Mouse (Mus musculus) thymus, adult 2 months (tissue): ENCODE measurements around the gene Rhag. TPM values are rescaled to one million over a fixed set of nuclear protein-coding genes. Genes with fewer than 3 reads are reported as not detected.

Source experiments
- DNase-seq: peaks from one replicate; pipeline ENCODE4 v3.0.0; 2021
- H3K27ac ChIP-seq: fragments of 200-500 bp; 2 replicates; pipeline ENCODE4 v1.5.1; 2012; ENCODE audit warnings: low read length, control low read depth; ENCODE audit not compliant: control insufficient read depth, insufficient read depth
- H3K27me3 ChIP-seq: fragments of 200-500 bp; 2 replicates; pipeline ENCODE4 v1.6.1; 2012; ENCODE audit warnings: mild to moderate bottlenecking, low read length, moderate library complexity, mixed read lengths; ENCODE audit not compliant: control insufficient read depth, insufficient read depth
- H3K36me3 ChIP-seq: fragments of 200-500 bp; 2 replicates; pipeline ENCODE4 v1.6.1; 2012; ENCODE audit warnings: mild to moderate bottlenecking, low read length, moderate library complexity; ENCODE audit not compliant: control insufficient read depth, insufficient read depth
- H3K4me1 ChIP-seq: fragments of 200-500 bp; replicated peaks from 2 replicates; pipeline ENCODE4 v1.6.1; 2012; ENCODE audit warnings: low read length; ENCODE audit not compliant: control insufficient read depth, insufficient read depth
- H3K4me3 ChIP-seq: fragments of 200-500 bp; 2 replicates; pipeline ENCODE4 v1.5.1; 2012; ENCODE audit warnings: mild to moderate bottlenecking, low read length, control low read depth, moderate library complexity; ENCODE audit not compliant: control insufficient read depth, insufficient read depth
- CTCF ChIP-seq: fragments of 200-500 bp; IDR thresholded peaks from 2 replicates; pipeline ENCODE4 v1.5.1; 2012; ENCODE audit warnings: mild to moderate bottlenecking, control low read depth, low read length, moderate library complexity, borderline replicate concordance; ENCODE audit not compliant: control insufficient read depth, poor library complexity, insufficient read depth; ENCODE audit errors: extremely low read depth
- POLR2A ChIP-seq: fragments of 200-500 bp; IDR thresholded peaks from 2 replicates; pipeline ENCODE4 v1.6.1; 2012; ENCODE audit warnings: mild to moderate bottlenecking, low read length, control low read depth, moderate library complexity; ENCODE audit not compliant: control insufficient read depth, poor library complexity, insufficient read depth; ENCODE audit errors: extremely low read depth
- WGBS: fragments of 180-500 bp; shearing (Covaris S2); methylation state at CpG from one replicate; pipeline ENCODE4 v1.1.7; 2018; 5-methylcytosine and 5-hydroxymethylcytosine counted together
- polyA plus RNA-seq: library from polyadenylated mRNA; depleted of rRNA; stranded (reverse); fragments of >200 nt; gene quantifications from 2 replicates; pipeline ENCODE4 v1.2.3, GENCODE M21; 2012

Rhag gene
- polyA plus RNA-seq, 1 experiment = not detected

GRCm38 (mm10) chr17:40806550-40806949 lies 4.4 kb upstream of the Rhag start:
- 10% methylated on average over 3 of the region's 3 CpGs for WGBS
- no peak for TF ChIP-seq POLR2A
- TF ChIP-seq CTCF = no peak
- H3K4me1 ChIP-seq = no peaks in the 10 kb centered on the region
- no peaks in the 10 kb centered on the region for H3K36me3 ChIP-seq
- H3K27ac ChIP-seq = no peak overlapping the region
- no peak overlapping the region for H3K4me3 ChIP-seq
- H3K27me3 ChIP-seq = no peaks in the 10 kb centered on the region
- DNase-seq = no peak

- no peaks in the 10 kb centered on the region for H3K36me3 ChIP-seq
- H3K4me3 ChIP-seq = no peak within 1 kb of the TSS
- H3K4me1 ChIP-seq = no peaks in the 10 kb centered on the region
- WGBS = 67% methylated on average over 2 of the region's 2 CpGs
- no peak for DNase-seq
- TF ChIP-seq CTCF = no peak
- no peak for TF ChIP-seq POLR2A
- H3K27ac ChIP-seq = no peak within 1 kb of the TSS
- H3K27me3 ChIP-seq = no peaks in the 10 kb centered on the region
Observed at GRCm38 (mm10) chr17:40806953-40807572, 3.9 kb upstream of the Rhag start, which contains the start of gene Crisp2. Gene Crisp2 (minus strand): TSS chr17:40807003.

- H3K27me3 ChIP-seq = no peaks in the 10 kb centered on the region
- no peak for DNase-seq
- H3K4me1 ChIP-seq = no peaks in the 10 kb centered on the region
- TF ChIP-seq POLR2A (no peak), CTCF (no peak)
- H3K4me3 ChIP-seq = no peak overlapping the region
- H3K27ac ChIP-seq = no peak overlapping the region
- no peaks in the 10 kb centered on the region for H3K36me3 ChIP-seq
Observed at GRCm38 (mm10) chr17:40808071-40808470, 2.9 kb upstream of the Rhag start.

GRCm38 (mm10) chr17:40811560-40811959 lies 634 bp downstream of the Rhag start:
- Histone ChIP-seq H3K27me3 (no peaks in the 10 kb centered on the region), H3K4me3 (no peak overlapping the region), H3K27ac (no peak overlapping the region), H3K36me3 (no peaks in the 10 kb centered on the region), H3K4me1 (no peaks in the 10 kb centered on the region)
- WGBS = 94% methylated on average over 1 of the region's 1 CpGs
- no peak for DNase-seq
- no peak for TF ChIP-seq CTCF
- TF ChIP-seq POLR2A = no peak

GRCm38 (mm10) chr17:40812259-40812658 lies 1.3 kb downstream of the Rhag start:
- no peaks in the 10 kb centered on the region for H3K4me1 ChIP-seq
- TF ChIP-seq CTCF = no peak
- H3K27me3 ChIP-seq = no peaks in the 10 kb centered on the region
- H3K4me3 ChIP-seq = no peak overlapping the region
- no peak for DNase-seq
- no peak overlapping the region for H3K27ac ChIP-seq
- 90% methylated on average over 2 of the region's 2 CpGs for WGBS
- no peaks in the 10 kb centered on the region for H3K36me3 ChIP-seq

- TF ChIP-seq CTCF = no peak
- TF ChIP-seq POLR2A = no peak
- Histone ChIP-seq H3K27me3 (no peaks in the 10 kb centered on the region), H3K4me1 (no peaks in the 10 kb centered on the region), H3K4me3 (no peak overlapping the region), H3K27ac (no peak overlapping the region), H3K36me3 (no peaks in the 10 kb centered on the region)
- DNase-seq = no peak
- WGBS = 89% methylated on average over 4 of the region's 4 CpGs
Observed at GRCm38 (mm10) chr17:40817340-40817943, 6.5 kb downstream of the Rhag start.
